Mouse (Mus musculus) G1E (cell line): ENCODE measurements around the gene Il11ra1.
"Not testable (repeated sequence)": the region's sequence is repeated elsewhere in the genome, so short reads cannot be mapped to it uniquely, and the experiment has no call there.

Experiments used
- CTCF ChIP-seq: IDR thresholded peaks from 2 replicates; pipeline ENCODE4 v1.5.1; 2012; ENCODE audit warnings: low read depth, low read length, inconsistent platforms, mixed read lengths
- GATA1 ChIP-seq: IDR thresholded peaks from 2 replicates; pipeline ENCODE4 v1.6.1; 2012; ENCODE audit warnings: borderline replicate concordance, low read length, inconsistent platforms, mixed read lengths
- POLR2AphosphoS5 ChIP-seq: IDR thresholded peaks from 2 replicates; pipeline ENCODE4 v1.6.1; 2012; ENCODE audit warnings: low read depth, low read length, inconsistent platforms; ENCODE audit not compliant: insufficient replicate concordance
- TAL1 ChIP-seq: conservative IDR thresholded peaks from 2 replicates; pipeline ENCODE4 v1.6.1; 2012; ENCODE audit warnings: low read depth, low read length, inconsistent platforms, mixed read lengths

GRCm38 (mm10) chr4:41781271-41781670 lies 81.5 kb downstream of the Il11ra1 start:
- not testable (repeated sequence) for TF ChIP-seq TAL1, CTCF, GATA1, POLR2AphosphoS5
